Mouse (Mus musculus) bone marrow macrophage, adult 2 months (primary cell): ENCODE results near the gene 6430571L13Rik. TPM values are rescaled to one million over a fixed set of nuclear protein-coding genes. Genes with fewer than 3 reads are reported as not detected.

Source experiments
- H3K27ac ChIP-seq: 2 replicates; pipeline ENCODE4 v1.5.1; 2012; ENCODE audit warnings: low read depth, low read length; ENCODE audit not compliant: insufficient read depth
- H3K4me1 ChIP-seq: 2 replicates; pipeline ENCODE4 v1.6.1; 2012; ENCODE audit warnings: low read length; ENCODE audit not compliant: control insufficient read depth, insufficient read depth
- H3K4me3 ChIP-seq: 2 replicates; pipeline ENCODE4 v1.5.1; 2012; ENCODE audit warnings: mild to moderate bottlenecking, low read length, moderate library complexity; ENCODE audit not compliant: insufficient read depth
- CTCF ChIP-seq: IDR thresholded peaks from 2 replicates; pipeline ENCODE4 v1.5.1; 2012; ENCODE audit warnings: low read depth, mild to moderate bottlenecking, low read length, moderate library complexity
- POLR2A ChIP-seq: IDR thresholded peaks from 2 replicates; pipeline ENCODE4 v1.6.1; 2012; ENCODE audit warnings: mild to moderate bottlenecking, low read depth, low read length, borderline replicate concordance
- polyA plus RNA-seq: library from polyadenylated mRNA; stranded (reverse); fragments of >200 nt; gene quantifications from 2 replicates; pipeline ENCODE4 v1.2.4, GENCODE M21; 2012; ENCODE audit not compliant: missing spikeins, insufficient read depth, insufficient read length

Gene 6430571L13Rik
- polyA plus RNA-seq, 1 experiment, result not detected

DNA sequence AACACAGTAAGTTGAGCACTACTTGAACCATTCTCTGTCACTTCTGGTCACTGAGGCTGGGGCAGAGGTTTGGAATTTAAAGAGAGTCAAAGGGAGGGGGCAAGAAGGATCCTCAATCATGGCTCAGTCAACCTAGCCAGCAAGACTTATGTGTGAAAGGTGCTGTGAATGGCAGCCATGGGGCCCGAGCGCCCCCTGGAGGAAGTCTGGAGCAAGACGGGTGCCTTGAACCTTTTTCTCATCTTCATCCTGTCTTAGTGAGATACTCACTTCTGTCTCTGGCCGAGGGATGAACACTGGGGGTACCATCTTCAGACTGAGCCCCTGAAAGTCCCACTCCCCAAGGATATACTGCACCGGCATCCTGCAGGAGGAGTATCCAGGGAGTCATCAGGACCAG, 4.5 kb upstream of the 6430571L13Rik start:
- no peak for TF ChIP-seq POLR2A
- TF ChIP-seq CTCF, result peak; percentile 51; the same call in 1 of the 2 replicates
- Histone ChIP-seq H3K4me3 (no peak overlapping the region), H3K27ac (no peak overlapping the region), H3K4me1 (0 out of 2 replicates have a peak, but pooled peaks cover 5% of the 10 kb centered on the region)

DNA sequence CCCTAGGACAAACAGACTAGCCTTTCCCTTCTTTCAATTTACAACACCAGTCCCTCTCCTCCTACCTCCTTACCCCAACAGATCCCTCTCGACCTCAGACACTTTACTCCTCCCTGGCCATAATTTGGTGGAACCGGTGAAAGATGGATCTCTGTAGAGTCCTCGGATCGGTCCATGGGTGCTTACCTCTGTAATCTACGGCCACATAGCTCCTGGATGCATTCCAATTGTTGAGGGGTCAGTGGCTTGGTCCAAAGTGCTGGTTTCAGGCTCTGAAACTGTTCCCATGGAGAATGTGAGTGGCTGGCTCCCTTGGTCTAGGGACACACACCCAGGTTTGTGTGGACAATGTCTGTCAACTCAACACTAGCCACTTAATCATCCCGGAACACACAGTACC, 4.0 kb upstream of the 6430571L13Rik start:
- no peak overlapping the region for H3K4me3 ChIP-seq
- TF ChIP-seq CTCF (no peak), POLR2A (no peak)
- H3K4me1 ChIP-seq, result 0 out of 2 replicates have a peak, but pooled peaks cover 7% of the 10 kb centered on the region
- H3K27ac ChIP-seq, result no peak overlapping the region

DNA sequence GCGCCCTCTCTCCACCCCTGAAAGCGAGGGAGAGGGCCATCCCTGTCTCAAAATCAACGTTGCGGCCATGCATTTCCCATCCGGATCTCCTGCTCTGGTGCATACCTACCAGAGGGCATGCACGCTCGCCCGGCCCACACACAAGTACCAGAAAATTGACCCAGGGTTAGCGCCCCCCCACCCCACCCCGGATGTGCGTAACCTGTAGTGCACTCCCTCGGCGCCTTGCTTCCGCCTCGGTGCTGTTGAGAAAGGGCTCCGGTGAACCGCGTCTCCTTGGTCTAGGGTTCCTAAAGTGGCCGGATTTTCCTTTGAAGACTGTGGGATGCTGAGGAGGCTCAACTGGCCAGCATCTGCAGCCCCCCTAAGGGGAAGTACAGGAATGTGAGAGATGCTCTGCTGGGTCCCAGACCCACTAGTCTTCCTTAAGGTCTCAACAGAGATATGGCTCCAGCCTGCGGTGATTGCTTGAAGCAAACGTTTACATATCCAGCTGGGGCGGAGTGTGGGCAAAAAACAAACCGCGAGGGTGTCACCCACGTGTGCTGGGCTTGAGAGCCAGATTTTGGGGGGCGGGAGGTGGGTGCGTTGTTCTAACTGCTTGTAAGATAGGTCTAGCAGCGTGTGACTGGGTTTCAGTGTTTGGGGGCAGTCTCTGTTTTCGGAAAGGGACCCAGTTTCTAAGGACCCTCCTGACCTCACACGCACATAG, 2.1 kb upstream of the 6430571L13Rik start, which contains the start of gene Hemk1:
Gene Hemk1 (minus strand): TSS at position 179 of the 712 bp plus-strand sequence.
- no peak for TF ChIP-seq POLR2A
- TF ChIP-seq CTCF, result no peak
- 0 out of 2 replicates have a peak, but pooled peaks cover 7% of the 10 kb centered on the region for H3K4me1 ChIP-seq
- peak within 1 kb of the TSS; percentile 2; the same call in 1 of the 2 replicates for H3K27ac ChIP-seq
- H3K4me3 ChIP-seq, result peak within 1 kb of the TSS; percentile 84

DNA sequence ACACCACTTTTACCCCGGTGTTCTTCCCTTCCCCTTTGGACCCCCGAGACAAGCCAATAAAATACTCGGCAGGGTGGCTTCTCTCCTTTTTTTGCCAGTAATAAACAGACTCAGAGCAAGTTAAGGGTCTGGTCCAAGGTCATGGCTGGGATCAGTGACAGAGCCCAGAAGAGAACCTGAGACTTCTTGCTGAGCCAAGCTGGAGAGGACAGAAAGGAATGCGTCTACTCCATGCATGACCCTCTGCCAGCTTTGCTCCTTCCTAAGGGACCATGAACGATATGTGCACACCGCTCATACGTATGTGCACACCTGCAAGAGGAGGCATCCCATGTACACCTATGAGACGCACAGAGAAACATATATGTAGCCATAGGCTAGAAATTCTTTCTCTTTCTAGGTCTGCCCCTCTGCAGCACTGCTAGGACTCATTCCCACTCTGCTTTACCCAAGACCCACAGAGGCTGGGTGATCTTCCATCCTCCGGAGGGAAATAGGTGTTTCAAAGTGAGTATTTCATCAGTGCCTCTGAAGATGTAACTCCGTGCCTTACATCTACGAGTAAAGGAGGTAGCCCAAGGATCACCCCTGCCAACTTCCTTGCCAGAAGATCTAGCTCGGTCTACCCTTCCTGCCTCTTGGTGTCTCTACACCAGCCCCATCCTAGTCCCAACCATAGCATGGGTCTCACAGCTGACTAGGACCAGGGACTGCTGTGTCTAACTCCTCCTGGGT, 676 bp downstream of the 6430571L13Rik start:
- H3K27ac ChIP-seq, result no peak overlapping the region
- peak overlapping the region; percentile 66 for H3K4me3 ChIP-seq
- 0 out of 2 replicates have a peak, but pooled peaks cover 7% of the 10 kb centered on the region for H3K4me1 ChIP-seq
- TF ChIP-seq CTCF (no peak), POLR2A (no peak)

DNA sequence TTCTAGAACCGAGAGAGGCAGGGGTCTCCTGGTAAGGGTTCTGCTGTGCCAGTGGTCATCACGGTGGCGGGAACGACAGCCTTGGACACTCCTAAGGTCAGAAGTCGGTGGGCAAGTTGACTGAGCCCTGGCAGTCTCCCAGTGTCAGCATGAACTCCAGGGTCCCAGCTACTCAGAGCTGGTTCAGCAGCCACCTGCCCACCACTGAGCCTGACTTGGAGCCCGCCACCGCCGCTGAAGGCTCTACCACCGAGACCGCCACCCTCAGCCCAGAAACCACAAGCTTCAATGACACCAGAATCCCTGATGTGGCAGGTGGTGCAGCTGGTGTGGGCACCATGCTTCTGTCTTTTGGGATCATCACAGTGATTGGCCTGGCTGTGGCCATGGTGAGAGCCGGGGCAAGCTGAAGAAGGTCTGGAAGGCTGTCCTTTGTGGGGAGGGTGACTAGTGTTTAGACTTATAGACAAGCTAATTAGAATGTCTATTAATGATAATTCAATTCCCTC, 1.9 kb downstream of the 6430571L13Rik start:
- Histone ChIP-seq H3K27ac (no peak overlapping the region), H3K4me1 (0 out of 2 replicates have a peak, but pooled peaks cover 7% of the 10 kb centered on the region)
- TF ChIP-seq CTCF (no peak), POLR2A (no peak)

DNA sequence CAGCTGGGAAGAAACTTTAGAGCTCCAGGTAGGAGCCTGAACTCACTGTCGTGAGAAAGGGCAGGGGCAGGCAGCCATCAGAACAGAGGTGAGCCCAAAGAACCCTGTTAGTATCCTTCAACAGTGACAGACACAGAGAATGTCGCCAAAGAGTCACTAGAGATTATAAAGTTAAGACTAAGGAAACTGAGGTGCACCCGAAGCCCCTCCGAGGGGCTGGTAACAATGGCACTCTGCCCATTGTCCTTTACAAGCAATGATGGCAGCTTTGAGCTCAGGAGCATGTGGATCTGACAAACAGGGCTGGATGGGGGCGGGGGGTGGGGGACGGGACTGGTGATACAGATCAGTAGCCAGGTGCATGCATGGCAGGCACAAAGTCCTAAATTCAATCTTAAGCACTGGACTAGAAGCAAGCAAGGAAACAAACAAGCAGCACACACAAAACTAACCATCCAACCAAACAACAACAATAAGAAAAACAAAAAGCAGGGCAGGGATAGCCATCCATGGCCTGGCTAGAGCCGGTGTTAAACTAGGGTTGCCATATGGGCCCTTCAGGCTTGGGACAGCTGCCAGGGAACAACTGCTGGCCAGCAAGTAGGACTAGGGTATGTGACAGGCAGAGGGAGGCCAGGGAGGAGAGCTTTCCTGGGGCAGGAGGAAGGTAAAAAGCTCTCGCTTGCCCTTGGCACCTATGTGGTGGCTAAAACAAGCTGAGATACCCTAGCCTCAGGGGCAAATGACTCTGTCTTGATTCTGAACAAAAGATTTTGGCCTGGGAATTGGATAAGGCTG, 2.9 kb downstream of the 6430571L13Rik start:
- Histone ChIP-seq H3K4me3 (no peak overlapping the region), H3K4me1 (0 out of 2 replicates have a peak, but pooled peaks cover 7% of the 10 kb centered on the region), H3K27ac (no peak overlapping the region)
- TF ChIP-seq POLR2A, result no peak
- no peak for TF ChIP-seq CTCF

More for the DNA sequence above, 1.9 kb downstream of the 6430571L13Rik start:
- no peak overlapping the region for H3K4me3 ChIP-seq

DNA sequence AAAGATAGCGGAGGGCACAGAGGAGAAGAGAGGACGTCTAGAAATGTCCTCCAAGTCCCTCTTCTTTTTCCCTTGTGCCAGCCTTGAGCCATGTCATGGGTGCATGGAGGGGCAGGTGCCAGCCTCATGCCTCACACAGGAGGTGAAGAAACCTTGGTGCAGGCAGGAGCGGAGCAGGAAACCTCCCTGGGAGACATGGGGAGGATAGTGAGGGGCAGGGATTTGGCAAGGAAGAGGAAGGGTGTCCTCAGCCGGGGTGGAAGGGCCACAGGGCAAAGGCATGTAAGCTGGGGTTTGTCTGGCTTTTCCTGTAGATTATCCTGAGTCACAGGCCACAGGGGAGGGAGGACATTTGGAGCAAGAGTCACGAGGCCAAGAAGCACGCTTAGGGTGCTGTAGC, 3.6 kb downstream of the 6430571L13Rik start:
- Histone ChIP-seq H3K4me1 (0 out of 2 replicates have a peak, but pooled peaks cover 3% of the 10 kb centered on the region), H3K27ac (no peak overlapping the region), H3K4me3 (no peak overlapping the region)
- TF ChIP-seq POLR2A (no peak), CTCF (no peak)

DNA sequence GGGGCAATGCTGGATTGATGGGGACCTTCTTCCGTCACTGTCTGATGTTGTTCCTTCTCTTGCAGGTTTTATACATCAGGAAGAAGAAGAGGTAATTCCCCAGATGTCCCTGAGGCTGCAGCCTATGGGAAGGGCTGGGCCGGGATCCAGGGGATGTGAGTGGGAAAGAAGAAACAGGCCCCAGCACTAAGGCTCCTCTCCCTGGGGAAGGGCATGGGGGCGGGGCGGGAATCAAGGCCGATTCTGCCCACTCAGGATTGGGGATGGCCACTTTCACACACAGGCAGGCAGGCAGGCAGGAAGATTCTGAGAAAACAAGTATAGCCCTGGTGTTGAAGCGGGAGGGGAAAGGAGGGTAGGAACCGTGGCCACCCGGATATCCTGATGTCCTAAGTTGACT, 5.7 kb downstream of the 6430571L13Rik start:
- Histone ChIP-seq H3K4me3 (no peak overlapping the region), H3K27ac (no peak overlapping the region), H3K4me1 (0 out of 2 replicates have a peak, but pooled peaks cover under 1% of the 10 kb centered on the region)
- TF ChIP-seq CTCF (no peak), POLR2A (no peak)

DNA sequence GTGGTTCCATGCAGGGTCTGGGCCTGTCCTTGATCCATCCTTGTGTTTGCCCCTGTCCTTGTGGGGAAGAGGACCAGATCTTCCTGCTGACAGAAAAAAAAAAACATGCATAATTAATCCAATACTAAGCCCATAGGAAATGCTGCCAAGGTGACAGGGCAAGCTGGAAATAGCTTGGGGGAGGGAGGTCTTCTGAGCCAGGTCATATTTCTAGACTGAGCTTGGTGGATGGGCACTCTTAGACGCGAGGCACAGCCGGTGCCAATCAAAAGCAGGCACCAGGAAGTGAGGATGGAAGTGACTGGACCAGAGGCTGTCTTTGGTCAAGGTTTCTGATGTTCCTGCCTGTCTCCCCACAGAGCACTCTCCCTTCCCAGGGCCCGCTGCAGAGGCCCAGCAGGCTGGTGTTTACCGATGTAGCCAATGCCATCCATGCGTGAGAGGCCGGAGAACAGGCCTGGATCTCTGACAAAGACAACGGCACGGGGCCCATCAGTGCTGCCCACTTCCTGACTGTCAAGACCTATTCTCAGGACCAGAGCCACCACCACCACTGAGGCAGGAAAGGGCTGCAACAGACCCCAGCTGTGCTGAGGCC, 7.3 kb downstream of the 6430571L13Rik start:
- TF ChIP-seq POLR2A (no peak), CTCF (no peak)
- H3K27ac ChIP-seq, result no peak overlapping the region

More for the DNA sequence above, 7.3 kb downstream of the 6430571L13Rik start:
- Histone ChIP-seq H3K4me1 (no peaks in the 10 kb centered on the region), H3K4me3 (no peak overlapping the region)
